Mouse (Mus musculus) layer of hippocampus, adult 2 months (tissue): ENCODE results near the gene Gnao1. TPM values are rescaled to one million over a fixed set of nuclear protein-coding genes. Genes with fewer than 3 reads are reported as not detected.

Experiments used
- DNase-seq, 2 experiments: peaks; one replicate each; pipeline ENCODE4 v3.0.0; 2022; ENCODE audit warnings: low spot score in 2 of 2
- H3K27ac ChIP-seq: fragments of 200-600 bp; 2 replicates; pipeline ENCODE4 v1.8.1; 2022
- H3K4me3 ChIP-seq: fragments of 200-600 bp; 2 replicates; pipeline ENCODE4 v1.8.1; 2022; ENCODE audit warnings: mild to moderate bottlenecking
- CTCF ChIP-seq: fragments of 200-600 bp; conservative IDR thresholded peaks from 2 replicates; pipeline ENCODE4 v1.8.1; 2022; ENCODE audit warnings: antibody characterized with exemption, mild to moderate bottlenecking, moderate library complexity
- long read RNA-seq, 2 experiments: library from polyadenylated mRNA; stranded (forward); transcript quantifications; one replicate each; pipeline ENCODE4 v2.0.0; 2021; ENCODE audit warnings: borderline mapping rate in 2 of 2
- total RNA-seq, 2 experiments: library from RNA; stranded (reverse); gene quantifications; 2 replicates each; pipeline ENCODE4 v1.2.3; 2021

Gnao1 gene
- 100 to 1,000 TPM; 662 to 678 TPM for total RNA-seq
- long read RNA-seq, experiment 1, full-length matches to known transcripts = 190 of 227 reads
- long read RNA-seq, experiment 1, partial matches to known transcripts = 20 of 227 reads
- long read RNA-seq, experiment 1, other reads (novel, unspliced or antisense) = 17 of 227 reads
- long read RNA-seq, experiment 2, full-length matches to known transcripts = 295 of 355 reads
- long read RNA-seq, experiment 2, partial matches to known transcripts = 40 of 355 reads
- long read RNA-seq, experiment 2, other reads (novel, unspliced or antisense) = 20 of 355 reads

- peak within 1 kb of the TSS; percentile 81 for H3K4me3 ChIP-seq
- DNase-seq = no peak
- no peak for TF ChIP-seq CTCF
- H3K27ac ChIP-seq = peak within 1 kb of the TSS; percentile 99
These were observed at the start of gene Gnao1 for GRCm38 (mm10) chr8:93809686-93810027. TSS of gene Gnao1 (plus strand) at chr8:93809966.

GRCm38 (mm10) chr8:93777605-93778004 is 32.2 kb upstream of the Gnao1 start:
- H3K4me3 ChIP-seq = no peak overlapping the region
- no peak for TF ChIP-seq CTCF
- no peak for DNase-seq
- no peak overlapping the region for H3K27ac ChIP-seq

GRCm38 (mm10) chr8:93809226-93809625 is 540 bp upstream of the Gnao1 start:
- peak overlapping the region; percentile 99 for H3K27ac ChIP-seq
- no peak for TF ChIP-seq CTCF
- no peak for DNase-seq
- no peak overlapping the region; the same call in 1 of the 2 replicates for H3K4me3 ChIP-seq

GRCm38 (mm10) chr8:93810028-93810858 is 477 bp downstream of the Gnao1 start:
- peak; percentile 88 to 91 for DNase-seq
- no peak for TF ChIP-seq CTCF
- peak overlapping the region; percentile 99 for H3K27ac ChIP-seq
- H3K4me3 ChIP-seq = peak overlapping the region; percentile 81

- no peak for TF ChIP-seq CTCF
- no peak for DNase-seq
- H3K27ac ChIP-seq = peak overlapping the region; percentile 98
- H3K4me3 ChIP-seq = peak overlapping the region; percentile 81
These were observed 1.3 kb downstream of the Gnao1 start for GRCm38 (mm10) chr8:93810859-93811602.

- Histone ChIP-seq H3K27ac (peak overlapping the region; percentile 98), H3K4me3 (peak overlapping the region; percentile 81)
- no peak for TF ChIP-seq CTCF
- DNase-seq = no peak
These were observed 2.1 kb downstream of the Gnao1 start for GRCm38 (mm10) chr8:93811719-93812475.

GRCm38 (mm10) chr8:93812566-93813404 is 3.0 kb downstream of the Gnao1 start:
- TF ChIP-seq CTCF = no peak
- no peak for DNase-seq
- Histone ChIP-seq H3K4me3 (peak overlapping the region; percentile 81), H3K27ac (peak overlapping the region; percentile 98)

- DNase-seq = peak; percentile 84 to 94
- peak overlapping the region; percentile 81 for H3K4me3 ChIP-seq
- peak overlapping the region; percentile 98 for H3K27ac ChIP-seq
- no peak for TF ChIP-seq CTCF
These were observed 3.6 kb downstream of the Gnao1 start for GRCm38 (mm10) chr8:93813405-93813761.

GRCm38 (mm10) chr8:93814266-93814665 is 4.5 kb downstream of the Gnao1 start:
- DNase-seq = no peak
- H3K27ac ChIP-seq = peak overlapping the region; percentile 98
- TF ChIP-seq CTCF = no peak
- peak overlapping the region; percentile 81 for H3K4me3 ChIP-seq

GRCm38 (mm10) chr8:93816226-93816625 is 6.5 kb downstream of the Gnao1 start:
- TF ChIP-seq CTCF = no peak
- no peak overlapping the region for H3K4me3 ChIP-seq
- no peak for DNase-seq
- H3K27ac ChIP-seq = peak overlapping the region; percentile 61

GRCm38 (mm10) chr8:93817366-93817765 is 7.6 kb downstream of the Gnao1 start:
- TF ChIP-seq CTCF = no peak
- Histone ChIP-seq H3K27ac (peak overlapping the region; percentile 59; the same call in 1 of the 2 replicates), H3K4me3 (no peak overlapping the region)
- no peak for DNase-seq
